Mouse (Mus musculus) testis, adult 2 months (tissue): ENCODE measurements around the gene Adra2b. TPM values are rescaled to one million over a fixed set of nuclear protein-coding genes. Genes with fewer than 3 reads are reported as not detected.

Experiments
- H3K27ac ChIP-seq: fragments of 200-500 bp; 2 replicates; pipeline ENCODE4 v1.5.1; 2012; ENCODE audit warnings: low read depth, low read length; ENCODE audit not compliant: control insufficient read depth, insufficient read depth
- H3K27me3 ChIP-seq: fragments of 200-500 bp; 2 replicates; pipeline ENCODE4 v1.6.1; 2012; ENCODE audit warnings: mild to moderate bottlenecking, low read length, moderate library complexity; ENCODE audit not compliant: control insufficient read depth, insufficient read depth
- H3K36me3 ChIP-seq: fragments of 200-500 bp; 2 replicates; pipeline ENCODE4 v1.6.1; 2012; ENCODE audit warnings: mild to moderate bottlenecking, low read length; ENCODE audit not compliant: control insufficient read depth, insufficient read depth
- H3K4me1 ChIP-seq: fragments of 200-500 bp; 2 replicates; pipeline ENCODE4 v1.6.1; 2012; ENCODE audit warnings: low read length; ENCODE audit not compliant: control insufficient read depth, insufficient read depth
- H3K4me3 ChIP-seq: fragments of 200-500 bp; 2 replicates; pipeline ENCODE4 v1.5.1; 2012; ENCODE audit warnings: low read depth, mild to moderate bottlenecking, low read length, moderate library complexity, mixed read lengths; ENCODE audit not compliant: control insufficient read depth
- CTCF ChIP-seq: fragments of 200-500 bp; IDR thresholded peaks from 2 replicates; pipeline ENCODE4 v1.5.1; 2012; ENCODE audit warnings: low read depth, mild to moderate bottlenecking, inconsistent platforms, low read length, moderate library complexity; ENCODE audit not compliant: control insufficient read depth, insufficient read depth, insufficient replicate concordance
- POLR2A ChIP-seq: fragments of 200-500 bp; IDR thresholded peaks from 2 replicates; pipeline ENCODE4 v1.6.1; 2012; ENCODE audit warnings: low read depth, mild to moderate bottlenecking, inconsistent platforms, low read length, moderate library complexity; ENCODE audit not compliant: control insufficient read depth
- polyA plus RNA-seq: library from polyadenylated mRNA; depleted of rRNA; stranded (reverse); fragments of >200 nt; gene quantifications from 2 replicates; pipeline ENCODE4 v1.2.3, GENCODE M21; 2012; rRNA removed

The Adra2b gene
- polyA plus RNA-seq, 1 experiment: 0.16 TPM

GRCm38 (mm10) chr2:127416706-127417105 lies 53.7 kb downstream of the Adra2b start:
- no peaks in the 10 kb centered on the region for H3K36me3 ChIP-seq
- H3K27ac ChIP-seq: no peak overlapping the region
- no peaks in the 10 kb centered on the region for H3K27me3 ChIP-seq
- no peaks in the 10 kb centered on the region; the same call in 1 of the 2 replicates for H3K4me1 ChIP-seq
- H3K4me3 ChIP-seq: no peak overlapping the region
- no peak for TF ChIP-seq CTCF
- TF ChIP-seq POLR2A: no peak

Other genes starting within 250 kb of the Adra2b start
- gene Ncaph, start 229.3 kb upstream of the Adra2b start, polyA plus RNA-seq: 6.0 and 6.1 TPM in 2 replicates
- 42.2 and 44.2 TPM in 2 replicates for gene Itpripl1, start 219.8 kb upstream of the Adra2b start, polyA plus RNA-seq
- 6.4 and 8.1 TPM in 2 replicates for gene 1810024B03Rik, start 154.9 kb upstream of the Adra2b start, polyA plus RNA-seq
- gene Snrnp200, start 154.8 kb upstream of the Adra2b start, polyA plus RNA-seq: 45.6 and 45.7 TPM in 2 replicates
- gene Ciao1, start 115.4 kb upstream of the Adra2b start, polyA plus RNA-seq: 24.7 and 28.7 TPM in 2 replicates
- gene Tmem127, start 115.3 kb upstream of the Adra2b start, polyA plus RNA-seq: 54.2 and 64.2 TPM in 2 replicates
- gene Stard7, start 93.0 kb upstream of the Adra2b start, polyA plus RNA-seq: 14.1 and 18.3 TPM in 2 replicates
- gene Dusp2, start 27.0 kb upstream of the Adra2b start, polyA plus RNA-seq: 6.7 and 9.6 TPM in 2 replicates
- not detected in 2 replicates for gene Astl, start 24.6 kb upstream of the Adra2b start, polyA plus RNA-seq
- gene Gpat2, start 62.0 kb downstream of the Adra2b start, polyA plus RNA-seq: 53.2 and 63.0 TPM in 2 replicates
- 26.7 and 27.1 TPM in 2 replicates for gene Fahd2a, start 81.4 kb downstream of the Adra2b start, polyA plus RNA-seq
- 2.7 and 4.5 TPM in 2 replicates for gene Kcnip3, start 158.9 kb downstream of the Adra2b start, polyA plus RNA-seq
- 0.09 and 20.7 TPM in 2 replicates for gene Prom2, start 178.3 kb downstream of the Adra2b start, polyA plus RNA-seq
- gene Zfp661, start 223.9 kb downstream of the Adra2b start, polyA plus RNA-seq: 5.6 and 6.0 TPM in 2 replicates
- gene Mrps5, start 224.0 kb downstream of the Adra2b start, polyA plus RNA-seq: 32.6 and 33.8 TPM in 2 replicates